8 mouse cellular contexts compared by ENCODE assay signal in genomic region chr1:65312118-65312517, GRCm38 (mm10). TPM values are rescaled to one million over a fixed set of nuclear protein-coding genes. Genes with fewer than 3 reads are reported as not detected.
DNase-seq lines count a peak whose midpoint lies in the region; ATAC-seq and TF ChIP-seq lines count a peak whose summit lies in the region.

No protein-coding gene starts in this region.

- H3K36me3 ChIP-seq in intestine, postnatal 0 days (ENCODE audit: control insufficient read depth, insufficient read depth), result no peaks in the 10 kb centered on the region
- no peaks in the 10 kb centered on the region for H3K36me3 ChIP-seq in intestine, embryonic 16.5 days (ENCODE audit: control insufficient read depth, insufficient read depth, low read length)
- H3K36me3 ChIP-seq in embryonic facial prominence, embryonic 10.5 days (replicated peaks), result no peaks in the 10 kb centered on the region
- H3K36me3 ChIP-seq in hindbrain, embryonic 14.5 days (replicated peaks; ENCODE audit: control insufficient read depth, insufficient read depth), result no peaks in the 10 kb centered on the region
- H3K36me3 ChIP-seq in limb, embryonic 13.5 days, result no peaks in the 10 kb centered on the region

- peaks cover 14% of the 10 kb centered on the region for H3K27me3 ChIP-seq in intestine, postnatal 0 days (replicated peaks; ENCODE audit: control insufficient read depth, insufficient read depth, low read length)
- peaks cover 12% of the 10 kb centered on the region; the same call in 1 of the 2 replicates for H3K27me3 ChIP-seq in intestine, embryonic 16.5 days (replicated peaks; ENCODE audit: control insufficient read depth, insufficient read depth, low read length)
- peaks cover 27% of the 10 kb centered on the region for H3K27me3 ChIP-seq in embryonic facial prominence, embryonic 10.5 days (replicated peaks; ENCODE audit: low read depth, poor library complexity, severe bottlenecking)
- peaks cover 19% of the 10 kb centered on the region for H3K27me3 ChIP-seq in hindbrain, embryonic 14.5 days (ENCODE audit: control insufficient read depth, insufficient read depth, low read length)
- peaks cover 25% of the 10 kb centered on the region for H3K27me3 ChIP-seq in limb, embryonic 13.5 days

- no peak overlapping the region for H3K27ac ChIP-seq in intestine, postnatal 0 days (ENCODE audit: low read depth, low read length)
- no peak overlapping the region for H3K27ac ChIP-seq in intestine, embryonic 16.5 days (ENCODE audit: low read length)
- no peak overlapping the region for H3K27ac ChIP-seq in embryonic facial prominence, embryonic 10.5 days (replicated peaks)
- H3K27ac ChIP-seq in hindbrain, embryonic 14.5 days, result no peak overlapping the region
- no peak overlapping the region for H3K27ac ChIP-seq in limb, embryonic 13.5 days

- ATAC-seq in intestine, postnatal 0 days, result no peak
- ATAC-seq in intestine, embryonic 16.5 days, result no peak
- ATAC-seq in hindbrain, embryonic 14.5 days (ENCODE audit: low FRiP score), result no peak
- no peak for ATAC-seq in limb, embryonic 13.5 days (ENCODE audit: low FRiP score, low read depth)

- WGBS in intestine, postnatal 0 days, result 10% methylated on average over 7 of the region's 7 CpGs
- 12% methylated on average over 7 of the region's 7 CpGs for WGBS in intestine, embryonic 16.5 days
- 15% methylated on average over 7 of the region's 7 CpGs for WGBS in embryonic facial prominence, embryonic 10.5 days
- 13% methylated on average over 7 of the region's 7 CpGs for WGBS in hindbrain, embryonic 14.5 days
- 8% methylated on average over 7 of the region's 7 CpGs for WGBS in limb, embryonic 13.5 days

- H3K9ac ChIP-seq in intestine, postnatal 0 days (ENCODE audit: low read depth, low read length), result no peak overlapping the region
- H3K9ac ChIP-seq in intestine, embryonic 16.5 days (ENCODE audit: low read depth, low read length), result no peak overlapping the region
- H3K9ac ChIP-seq in hindbrain, embryonic 14.5 days, result peak overlapping the region; percentile 58
- no peak overlapping the region; the same call in 1 of the 2 replicates for H3K9ac ChIP-seq in limb, embryonic 13.5 days

- H3K9me3 ChIP-seq in intestine, postnatal 0 days (ENCODE audit: control insufficient read depth), result no peaks in the 10 kb centered on the region
- no peaks in the 10 kb centered on the region for H3K9me3 ChIP-seq in intestine, embryonic 16.5 days (ENCODE audit: control insufficient read depth, low read length)
- no peaks in the 10 kb centered on the region for H3K9me3 ChIP-seq in embryonic facial prominence, embryonic 10.5 days
- no peaks in the 10 kb centered on the region for H3K9me3 ChIP-seq in hindbrain, embryonic 14.5 days (ENCODE audit: control insufficient read depth, low read length)
- no peaks in the 10 kb centered on the region for H3K9me3 ChIP-seq in limb, embryonic 13.5 days

- TF ChIP-seq CTCF in intestine, postnatal 0 days (IDR thresholded peaks at IDR 0.05; ENCODE audit: low read depth), result peak; percentile 72

- peak; percentile 17 for DNase-seq in MN1 (ENCODE audit: low spot score)
- no peak for DNase-seq in embryonic facial prominence, embryonic 10.5 days (ENCODE audit: low spot score)
- DNase-seq in hindbrain, embryonic 14.5 days (ENCODE audit: low spot score), result peak; percentile 86
- DNase-seq in retina, postnatal 7 days (ENCODE audit: low read depth, low spot score), result peak; percentile 41
- no peak for DNase-seq in spleen, postnatal 14 days (ENCODE audit: low spot score in 2 of 2)

- no peaks in the 10 kb centered on the region for H3K4me1 ChIP-seq in intestine, postnatal 0 days (replicated peaks; ENCODE audit: control insufficient read depth, insufficient read depth, low read length)
- H3K4me1 ChIP-seq in intestine, embryonic 16.5 days (ENCODE audit: control insufficient read depth, insufficient read depth, low read length), result 0 out of 2 replicates have a peak, but pooled peaks cover 3% of the 10 kb centered on the region
- H3K4me1 ChIP-seq in embryonic facial prominence, embryonic 10.5 days, result peaks cover 12% of the 10 kb centered on the region
- H3K4me1 ChIP-seq in hindbrain, embryonic 14.5 days (replicated peaks; ENCODE audit: control insufficient read depth, insufficient read depth, low read length), result peaks cover 14% of the 10 kb centered on the region; the same call in 1 of the 2 replicates
- H3K4me1 ChIP-seq in limb, embryonic 13.5 days, result peaks cover 10% of the 10 kb centered on the region

- no peak overlapping the region for H3K4me3 ChIP-seq in intestine, postnatal 0 days (ENCODE audit: low read depth, low read length)
- H3K4me3 ChIP-seq in intestine, embryonic 16.5 days (ENCODE audit: low read length), result no peak overlapping the region
- H3K4me3 ChIP-seq in embryonic facial prominence, embryonic 10.5 days, result peak overlapping the region; percentile 61
- H3K4me3 ChIP-seq in hindbrain, embryonic 14.5 days (replicated peaks; ENCODE audit: low read length), result peak overlapping the region; percentile 42
- peak overlapping the region; percentile 45 for H3K4me3 ChIP-seq in limb, embryonic 13.5 days

- H3K4me2 ChIP-seq in intestine, postnatal 0 days (replicated peaks; ENCODE audit: low read depth), result no peak overlapping the region; the same call in 1 of the 2 replicates
- H3K4me2 ChIP-seq in intestine, embryonic 16.5 days (ENCODE audit: low read depth, low read length), result no peak overlapping the region
- H3K4me2 ChIP-seq in hindbrain, embryonic 14.5 days (replicated peaks), result peak overlapping the region; percentile 95
- peak overlapping the region; percentile 83 for H3K4me2 ChIP-seq in limb, embryonic 13.5 days (replicated peaks)

RNA-seq across cellular contexts. Expression of gene Pth2r, which starts 30.3 kb away (rescaled TPM):
- polyA plus RNA-seq in intestine, postnatal 0 days (2015; fragmentation: Nextera tagmentation; extraction: Ambion mirVana), result 0.05 TPM in 1 of 2 replicates, not detected in the other
- 0.07 TPM in 1 of 2 replicates, not detected in the other for polyA plus RNA-seq in intestine, embryonic 16.5 days (2015; fragmentation: Nextera tagmentation; extraction: Ambion mirVana)
- 0.10 and 0.25 TPM in 2 replicates for polyA plus RNA-seq in embryonic facial prominence, embryonic 10.5 days (2016; fragmentation: Nextera tagmentation; extraction: Ambion mirVana)
- 2.6 and 4.3 TPM in 2 replicates for polyA plus RNA-seq in hindbrain, embryonic 14.5 days (2014; fragmentation: Nextera tagmentation; extraction: Ambion mirVana)
- polyA plus RNA-seq in limb, embryonic 13.5 days (2015; fragmentation: Nextera tagmentation; extraction: Ambion mirVana), result 0.15 and 0.18 TPM in 2 replicates

Comparison
In these comparisons a context has a peak if more than half of its experiments do, and no peak if none do; other contexts are left out.
1. H3K4me2 ChIP-seq: peak in hindbrain, embryonic 14.5 days (single experiment) and limb, embryonic 13.5 days (single experiment); none in intestine, postnatal 0 days (single experiment) and intestine, embryonic 16.5 days (single experiment).
2. H3K4me3 ChIP-seq: peak in embryonic facial prominence, embryonic 10.5 days (single experiment), hindbrain, embryonic 14.5 days (single experiment) and limb, embryonic 13.5 days (single experiment); none in intestine, postnatal 0 days (single experiment) and intestine, embryonic 16.5 days (single experiment).
3. DNase-seq: peak in MN1 (single experiment), hindbrain, embryonic 14.5 days (single experiment) and retina, postnatal 7 days (single experiment); none in embryonic facial prominence, embryonic 10.5 days (single experiment) and spleen, postnatal 14 days (0 of 2).